Mouse (Mus musculus) brain, embryonic 14.5 days (tissue): ENCODE data around the gene Pde4d.

Source experiments
- CTCF ChIP-seq: fragments of 200-500 bp; IDR thresholded peaks from 2 replicates; pipeline ENCODE4 v1.5.1; 2012; ENCODE audit warnings: inconsistent platforms, mild to moderate bottlenecking, moderate library complexity, borderline replicate concordance; ENCODE audit not compliant: insufficient read depth, insufficient read length; ENCODE audit errors: extremely low read depth
- POLR2A ChIP-seq: fragments of 200-500 bp; IDR thresholded peaks from 2 replicates; pipeline ENCODE4 v1.6.1; 2012; ENCODE audit warnings: mild to moderate bottlenecking, inconsistent platforms, borderline replicate concordance; ENCODE audit not compliant: poor library complexity, insufficient read depth, insufficient read length, severe bottlenecking; ENCODE audit errors: extremely low read depth

DNA sequence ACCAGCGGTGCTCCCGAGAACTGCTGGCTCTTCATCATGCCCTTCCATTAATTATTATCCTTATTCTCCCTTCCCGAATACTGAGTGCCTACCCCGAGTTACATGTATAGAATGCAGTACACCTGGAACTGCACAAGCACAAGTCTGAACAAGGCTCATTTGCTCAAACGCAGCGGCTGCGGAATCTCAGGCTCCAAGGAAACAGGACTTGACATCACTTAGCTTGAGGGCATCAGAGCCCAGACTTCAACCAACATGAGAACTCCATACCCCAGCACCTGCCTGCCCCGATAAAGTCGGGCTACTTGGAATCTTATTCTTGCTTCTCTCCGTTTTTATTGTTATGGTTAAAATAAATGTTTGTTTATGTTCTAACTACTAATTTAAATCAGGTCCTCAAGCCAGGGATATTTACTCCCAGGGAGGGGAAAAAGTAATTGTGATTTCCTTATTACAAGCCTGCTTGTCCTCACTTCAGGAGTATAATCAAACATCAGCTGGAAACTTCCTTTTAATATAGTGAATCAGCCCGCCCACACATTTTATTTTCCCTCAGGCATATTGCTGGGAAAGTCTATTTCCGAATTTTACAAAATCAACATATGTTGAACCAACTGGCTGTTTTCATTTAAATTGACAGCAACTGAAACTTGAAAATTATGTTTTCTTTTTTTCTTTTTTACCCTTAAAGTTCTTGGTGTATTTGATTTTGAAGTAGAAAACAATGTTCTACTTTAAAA, 849.9 kb downstream of the Pde4d start:
- TF ChIP-seq CTCF (no peak), POLR2A (no peak)
